Mouse (Mus musculus) hindbrain, embryonic 16.5 days (tissue): ENCODE results near the gene Cgnl1. TPM values are rescaled to one million over a fixed set of nuclear protein-coding genes. Genes with fewer than 3 reads are reported as not detected.

Experiments
- ATAC-seq: fragments of 200-750 bp; cut with Nextera tagmentation; 2 replicates; pipeline ENCODE4 v1.8.0; 2017; ENCODE audit warnings: moderate TSS enrichment, moderate library complexity
- H3K27ac ChIP-seq: fragments of 300-500 bp; sonication (generic); 2 replicates; pipeline ENCODE4 v1.5.1; 2014; ENCODE audit warnings: low read depth, mild to moderate bottlenecking, control low read depth, low read length, moderate library complexity
- H3K27me3 ChIP-seq: fragments of 300-500 bp; sonication (generic); replicated peaks from 2 replicates; pipeline ENCODE4 v1.6.1; 2014; ENCODE audit warnings: low read length; ENCODE audit not compliant: control insufficient read depth, insufficient read depth
- H3K36me3 ChIP-seq: fragments of 300-500 bp; sonication (generic); 2 replicates; pipeline ENCODE4 v1.6.1; 2014; ENCODE audit warnings: mild to moderate bottlenecking, low read length, moderate library complexity, mixed read lengths; ENCODE audit not compliant: control insufficient read depth, insufficient read depth
- H3K4me1 ChIP-seq: fragments of 300-500 bp; sonication (generic); 2 replicates; pipeline ENCODE4 v1.6.1; 2014; ENCODE audit warnings: low read depth, low read length; ENCODE audit not compliant: control insufficient read depth, insufficient read depth
- H3K4me2 ChIP-seq: fragments of 300-500 bp; sonication (generic); 2 replicates; pipeline ENCODE4 v1.6.1; 2014; ENCODE audit warnings: mild to moderate bottlenecking, low read length, control low read depth, moderate library complexity
- H3K4me3 ChIP-seq: fragments of 300-500 bp; sonication (generic); 2 replicates; pipeline ENCODE4 v1.5.1; 2014; ENCODE audit warnings: mild to moderate bottlenecking, low read length, control low read depth, moderate library complexity
- H3K9ac ChIP-seq: fragments of 300-500 bp; sonication (generic); 2 replicates; pipeline ENCODE4 v1.6.1; 2014; ENCODE audit warnings: low read depth, mild to moderate bottlenecking, control low read depth, low read length, moderate library complexity
- H3K9me3 ChIP-seq: fragments of 300-500 bp; sonication (generic); 2 replicates; pipeline ENCODE4 v1.6.1; 2014; ENCODE audit warnings: mild to moderate bottlenecking, low read length, moderate library complexity; ENCODE audit not compliant: control insufficient read depth
- WGBS: fragments of 180-500 bp; shearing (Covaris S2); extraction: QIAGEN DNeasy Blood & Tissue Kit; methylation state at CpG from one replicate; pipeline ENCODE4 v1.1.7; 2014; 5-methylcytosine and 5-hydroxymethylcytosine counted together
- polyA plus RNA-seq: library from polyadenylated mRNA; unstranded; fragments of >200 nt; fragmentation: Nextera tagmentation; extraction: Ambion mirVana; gene quantifications from 2 replicates; pipeline ENCODE4 v1.2.1, GENCODE M21; 2015

The Cgnl1 gene
- polyA plus RNA-seq, 1 experiment from 2014 or later, result 7.0 TPM

- Histone ChIP-seq H3K27ac (no peak overlapping the region), H3K9ac (no peak overlapping the region), H3K4me2 (no peak overlapping the region), H3K36me3 (no peaks in the 10 kb centered on the region), H3K4me1 (no peaks in the 10 kb centered on the region), H3K9me3 (no peaks in the 10 kb centered on the region), H3K27me3 (no peaks in the 10 kb centered on the region), H3K4me3 (no peak overlapping the region)
- 49% methylated on average over 3 of the region's 3 CpGs for WGBS
- ATAC-seq, result no peak
Observed at GRCm38 (mm10) chr9:71675799-71676414, 95.5 kb downstream of the Cgnl1 start.

- Histone ChIP-seq H3K4me1 (no peaks in the 10 kb centered on the region), H3K4me3 (no peak overlapping the region), H3K9me3 (no peaks in the 10 kb centered on the region), H3K36me3 (no peaks in the 10 kb centered on the region), H3K27ac (no peak overlapping the region), H3K27me3 (no peaks in the 10 kb centered on the region), H3K9ac (no peak overlapping the region), H3K4me2 (no peak overlapping the region)
- no peak for ATAC-seq
- WGBS, result 89% methylated on average over 2 of the region's 2 CpGs
Observed at GRCm38 (mm10) chr9:71675216-71675615, 96.2 kb downstream of the Cgnl1 start.

GRCm38 (mm10) chr9:71674476-71674875, 96.9 kb downstream of the Cgnl1 start:
- no peaks in the 10 kb centered on the region for H3K36me3 ChIP-seq
- WGBS, result 45% methylated on average over 5 of the region's 5 CpGs
- H3K4me2 ChIP-seq, result no peak overlapping the region
- no peak overlapping the region for H3K9ac ChIP-seq
- H3K27ac ChIP-seq, result no peak overlapping the region
- H3K4me3 ChIP-seq, result no peak overlapping the region
- H3K4me1 ChIP-seq, result no peaks in the 10 kb centered on the region
- no peaks in the 10 kb centered on the region for H3K9me3 ChIP-seq
- ATAC-seq, result no peak
- no peaks in the 10 kb centered on the region for H3K27me3 ChIP-seq

- H3K9me3 ChIP-seq, result no peaks in the 10 kb centered on the region
- no peak for ATAC-seq
- no peak overlapping the region for H3K27ac ChIP-seq
- no peaks in the 10 kb centered on the region for H3K27me3 ChIP-seq
- no peak overlapping the region for H3K9ac ChIP-seq
- H3K4me2 ChIP-seq, result no peak overlapping the region
- WGBS, result 96% methylated on average over 4 of the region's 4 CpGs
- H3K36me3 ChIP-seq, result no peaks in the 10 kb centered on the region
- no peaks in the 10 kb centered on the region for H3K4me1 ChIP-seq
- H3K4me3 ChIP-seq, result no peak overlapping the region
Observed at GRCm38 (mm10) chr9:71672495-71672894, 98.9 kb downstream of the Cgnl1 start.

- no peak overlapping the region for H3K4me2 ChIP-seq
Observed at GRCm38 (mm10) chr9:71670677-71671076, 100.7 kb downstream of the Cgnl1 start.

GRCm38 (mm10) chr9:71667616-71668015, 103.8 kb downstream of the Cgnl1 start:
- Histone ChIP-seq H3K4me2 (no peak overlapping the region), H3K27me3 (no peaks in the 10 kb centered on the region), H3K4me1 (no peaks in the 10 kb centered on the region), H3K9me3 (no peaks in the 10 kb centered on the region), H3K4me3 (no peak overlapping the region), H3K36me3 (no peaks in the 10 kb centered on the region), H3K9ac (no peak overlapping the region), H3K27ac (no peak overlapping the region)
- ATAC-seq, result no peak
- WGBS, result 60% methylated on average over 5 of the region's 5 CpGs

More at GRCm38 (mm10) chr9:71670677-71671076, 100.7 kb downstream of the Cgnl1 start:
- Histone ChIP-seq H3K27me3 (no peaks in the 10 kb centered on the region), H3K9me3 (no peaks in the 10 kb centered on the region), H3K4me3 (no peak overlapping the region), H3K4me1 (no peaks in the 10 kb centered on the region), H3K27ac (no peak overlapping the region), H3K9ac (no peak overlapping the region), H3K36me3 (no peaks in the 10 kb centered on the region)
- no peak for ATAC-seq
- WGBS, result 80% methylated on average over 5 of the region's 5 CpGs

GRCm38 (mm10) chr9:71666432-71666831, 105.0 kb downstream of the Cgnl1 start:
- 63% methylated on average over 6 of the region's 6 CpGs for WGBS
- no peak for ATAC-seq
- no peaks in the 10 kb centered on the region for H3K4me1 ChIP-seq

GRCm38 (mm10) chr9:71665493-71665892, 105.9 kb downstream of the Cgnl1 start:
- no peaks in the 10 kb centered on the region for H3K27me3 ChIP-seq
- WGBS, result 90% methylated on average over 3 of the region's 3 CpGs
- no peak overlapping the region for H3K4me2 ChIP-seq

More at GRCm38 (mm10) chr9:71666432-71666831, 105.0 kb downstream of the Cgnl1 start:
- Histone ChIP-seq H3K9ac (no peak overlapping the region), H3K9me3 (no peaks in the 10 kb centered on the region), H3K4me2 (no peak overlapping the region), H3K4me3 (no peak overlapping the region), H3K36me3 (no peaks in the 10 kb centered on the region), H3K27ac (no peak overlapping the region), H3K27me3 (no peaks in the 10 kb centered on the region)

GRCm38 (mm10) chr9:71664855-71665254, 106.5 kb downstream of the Cgnl1 start:
- Histone ChIP-seq H3K27me3 (no peaks in the 10 kb centered on the region), H3K36me3 (no peaks in the 10 kb centered on the region), H3K27ac (no peak overlapping the region), H3K4me2 (no peak overlapping the region), H3K9ac (no peak overlapping the region), H3K9me3 (no peaks in the 10 kb centered on the region), H3K4me1 (no peaks in the 10 kb centered on the region), H3K4me3 (no peak overlapping the region)
- 89% methylated on average over 3 of the region's 3 CpGs for WGBS
- ATAC-seq, result no peak

More at GRCm38 (mm10) chr9:71665493-71665892, 105.9 kb downstream of the Cgnl1 start:
- Histone ChIP-seq H3K9ac (no peak overlapping the region), H3K4me3 (no peak overlapping the region), H3K9me3 (no peaks in the 10 kb centered on the region), H3K27ac (no peak overlapping the region), H3K4me1 (no peaks in the 10 kb centered on the region), H3K36me3 (no peaks in the 10 kb centered on the region)
- ATAC-seq, result no peak
